Mouse (Mus musculus): ENCODE measurements around the gene Chek1. TPM values are rescaled to one million over a fixed set of nuclear protein-coding genes. Genes with fewer than 3 reads are reported as not detected.

The Chek1 gene
- 3.3 TPM for polyA plus RNA-seq (2017; shearing (Covaris generic))

DNA sequence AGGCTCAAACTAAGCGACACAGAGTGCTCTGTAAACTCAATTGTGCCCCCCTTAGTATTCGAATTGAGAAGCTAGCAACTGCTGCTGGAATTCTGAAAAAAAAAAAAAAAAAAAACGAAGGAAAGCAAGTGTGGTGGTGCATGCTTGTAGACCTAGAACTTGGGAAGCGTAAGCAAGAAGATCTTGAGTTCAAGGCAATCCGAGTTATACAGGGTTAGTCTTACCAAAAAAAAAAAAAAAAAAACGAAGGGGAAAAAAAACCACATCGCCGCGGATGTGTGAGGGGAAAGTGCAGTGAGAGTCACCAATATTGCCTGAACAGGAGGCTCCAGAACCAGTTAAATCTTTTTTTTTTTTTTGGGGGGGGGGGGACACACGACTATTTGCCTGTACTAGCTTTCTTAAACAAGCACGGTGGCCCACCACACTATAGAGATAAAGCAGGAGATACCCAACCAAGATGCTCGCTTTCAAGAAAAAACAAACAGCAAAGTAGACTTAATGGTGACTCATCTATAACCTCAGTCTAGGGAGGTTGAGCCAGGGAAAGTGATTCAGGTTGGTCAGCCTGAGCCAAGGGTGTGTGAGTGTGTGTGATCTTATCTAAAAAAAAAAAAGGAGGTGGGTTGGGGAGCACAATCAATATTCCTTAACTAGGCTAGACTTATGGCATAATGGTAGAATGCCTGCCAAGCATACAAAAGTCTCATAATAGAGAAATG is at the start of gene Chek1:
Gene Chek1 (minus strand): TSS at position 32 of the 722 bp plus-strand sequence.

DNA sequence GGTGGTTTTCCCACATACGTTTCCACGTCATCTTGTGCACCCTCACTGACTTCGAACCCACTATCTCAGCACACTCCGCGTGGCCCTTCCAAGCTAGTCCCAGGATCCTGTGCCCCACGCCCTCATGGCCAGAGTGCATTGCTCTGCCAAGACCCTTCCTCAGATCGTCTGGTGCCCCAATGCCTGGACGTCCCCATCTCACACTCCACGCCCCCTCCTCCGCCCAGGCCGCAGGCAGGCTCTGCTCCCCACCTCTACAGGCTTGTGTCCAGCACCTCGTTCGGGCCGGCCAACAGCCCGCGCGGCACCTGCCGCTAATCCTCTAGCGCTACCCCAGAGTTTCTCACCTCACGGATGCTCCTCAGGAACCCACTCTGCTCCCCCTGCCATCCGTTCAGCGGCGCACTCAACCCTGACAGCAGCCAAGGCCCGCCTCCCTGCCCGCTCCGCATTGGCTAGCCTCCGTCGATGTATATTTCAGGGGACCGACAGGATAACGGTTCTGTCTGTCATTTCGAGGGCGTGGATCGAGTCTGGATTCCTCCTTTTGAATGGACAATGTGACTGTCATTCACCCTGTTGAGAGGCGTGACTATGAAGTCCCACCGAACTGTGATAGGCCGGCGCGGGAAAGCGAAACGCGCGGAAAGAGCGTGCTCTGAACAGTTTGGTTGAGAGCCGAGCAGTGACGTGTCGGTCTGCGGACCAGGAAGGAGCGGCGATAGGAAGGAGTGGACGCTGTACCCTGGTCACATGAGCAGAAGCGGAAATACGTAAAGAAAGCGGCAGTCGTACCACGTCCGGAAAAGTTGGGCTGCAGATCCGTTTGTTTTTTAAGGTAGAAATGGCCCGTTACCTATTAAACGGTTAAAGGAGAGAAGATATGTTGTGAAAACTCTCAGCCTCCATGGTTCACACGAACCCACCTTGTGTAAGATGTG is 40.6 kb upstream of the Chek1 start, which contains the start of gene Stt3a:
Gene Stt3a (minus strand): TSS at position 477 of the 941 bp plus-strand sequence.

DNA sequence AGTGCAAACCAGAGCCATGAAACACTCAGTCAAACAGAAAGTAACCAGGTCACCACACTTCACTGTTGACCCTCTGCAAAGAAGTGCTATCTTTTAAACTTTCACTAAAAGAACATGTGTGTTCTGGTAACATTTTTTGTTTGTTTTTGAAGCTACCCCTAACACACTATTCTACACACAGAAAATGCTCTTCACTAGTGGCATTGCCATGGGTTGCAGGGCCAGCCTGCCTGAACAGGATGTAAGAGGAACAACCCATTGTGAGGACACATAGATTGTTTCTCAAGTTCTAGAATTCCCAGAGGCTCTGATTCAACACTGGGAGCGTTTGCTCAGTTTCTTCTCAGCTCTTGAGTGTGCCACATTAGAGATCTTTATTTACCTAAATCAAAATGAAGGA is 33.9 kb downstream of the Chek1 start, which contains the start of gene Acrv1:
Gene Acrv1 (plus strand): TSS at position 301 of the 400 bp plus-strand sequence.

Other genes with a start within 250 kb of the Chek1 start
- not detected for gene Gm5615, start 185.1 kb downstream of the Chek1 start, polyA plus RNA-seq (2017; shearing (Covaris generic))
- not detected for gene Gm17689, start 144.4 kb downstream of the Chek1 start, polyA plus RNA-seq (2017; shearing (Covaris generic))
- not detected for gene A630095E13Rik, start 83.7 kb downstream of the Chek1 start, polyA plus RNA-seq (2017; shearing (Covaris generic))
- 0.09 TPM for gene Acrv1, start 33.8 kb downstream of the Chek1 start, polyA plus RNA-seq (2017; shearing (Covaris generic))
- gene Stt3a, start 40.6 kb upstream of the Chek1 start, polyA plus RNA-seq (2017; shearing (Covaris generic)): 278 TPM
- 12.5 TPM for gene Ei24, start 70.3 kb upstream of the Chek1 start, polyA plus RNA-seq (2017; shearing (Covaris generic))
- gene Fez1, start 94.8 kb upstream of the Chek1 start, polyA plus RNA-seq (2017; shearing (Covaris generic)): not detected